Mouse (Mus musculus): ENCODE results near the gene S100a3. TPM values are rescaled to one million over a fixed set of nuclear protein-coding genes. Genes with fewer than 3 reads are reported as not detected.
A peak's percentile ranks its signal among the peaks of the same experiment; 100 is the strongest.

S100a3 gene
- polyA plus RNA-seq, 1 experiment, result not detected

- H3K4me3 ChIP-seq (ENCODE audit: control insufficient read depth, low read depth, low read length), result no peak overlapping the region
- TF ChIP-seq POLR2A (IDR thresholded peaks at IDR 0.05; ENCODE audit: control insufficient read depth, low read depth, low read length) (no peak), CTCF (IDR thresholded peaks at IDR 0.05; ENCODE audit: control insufficient read depth, insufficient read depth, insufficient replicate concordance, low read depth, low read length) (no peak)
- peaks cover 2% of the 10 kb centered on the region; the same call in 1 of the 2 replicates for H3K4me1 ChIP-seq (ENCODE audit: control insufficient read depth, insufficient read depth, low read length)
- H3K27me3 ChIP-seq (ENCODE audit: control insufficient read depth, insufficient read depth, low read length), result no peaks in the 10 kb centered on the region
- H3K27ac ChIP-seq (ENCODE audit: control insufficient read depth, insufficient read depth, low read depth, low read length), result no peak overlapping the region
- H3K36me3 ChIP-seq (ENCODE audit: control insufficient read depth, insufficient read depth, low read length), result no peaks in the 10 kb centered on the region
Measured at GRCm38 (mm10) chr3:90625496-90625895, 65.1 kb downstream of the S100a3 start.

DNA sequence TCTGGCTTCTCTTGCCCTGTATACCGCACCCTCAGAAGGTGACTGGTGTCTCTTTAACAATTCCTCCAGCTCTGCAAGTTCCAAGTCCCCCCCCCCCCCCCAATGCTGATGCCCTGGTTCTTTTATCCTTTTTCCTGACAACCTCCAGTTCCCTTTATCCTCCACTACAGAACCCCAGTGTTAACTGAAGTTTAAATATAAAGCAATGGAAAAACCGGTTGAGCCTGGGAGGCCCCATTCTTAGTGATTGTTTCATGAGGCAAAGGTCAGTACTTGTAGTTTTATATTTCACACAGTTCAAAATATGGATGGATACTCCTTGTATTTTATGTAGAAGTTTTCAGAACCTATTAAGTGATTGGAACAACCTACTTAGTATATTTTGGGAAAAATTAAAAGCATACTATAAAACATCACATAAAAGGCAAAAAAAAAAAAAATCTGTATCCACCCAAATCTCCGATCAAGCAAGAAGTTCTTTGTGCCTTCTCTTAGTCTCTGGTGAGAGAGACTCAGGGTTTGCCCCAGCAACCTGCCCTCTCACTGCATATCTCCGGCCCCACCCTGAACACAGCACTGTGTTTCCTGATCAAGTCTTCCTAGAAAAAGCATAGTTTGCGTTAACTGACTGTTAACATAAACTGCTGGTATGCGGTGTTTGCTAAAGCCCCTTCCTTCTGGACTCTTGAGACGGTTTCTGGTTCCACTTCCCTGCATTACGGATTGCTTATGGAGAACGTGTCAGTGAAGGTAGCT, 66.1 kb downstream of the S100a3 start:
- TF ChIP-seq CTCF (IDR thresholded peaks at IDR 0.05; ENCODE audit: control insufficient read depth, insufficient read depth, insufficient replicate concordance, low read depth, low read length) (no peak), POLR2A (IDR thresholded peaks at IDR 0.05; ENCODE audit: control insufficient read depth, low read depth, low read length) (no peak)
- H3K36me3 ChIP-seq (ENCODE audit: control insufficient read depth, insufficient read depth, low read length), result no peaks in the 10 kb centered on the region
- no peak overlapping the region for H3K4me3 ChIP-seq (ENCODE audit: control insufficient read depth, low read depth, low read length)
- no peak overlapping the region for H3K27ac ChIP-seq (ENCODE audit: control insufficient read depth, insufficient read depth, low read depth, low read length)
- no peaks in the 10 kb centered on the region for H3K27me3 ChIP-seq (ENCODE audit: control insufficient read depth, insufficient read depth, low read length)
- H3K4me1 ChIP-seq (ENCODE audit: control insufficient read depth, insufficient read depth, low read length), result peaks cover 2% of the 10 kb centered on the region; the same call in 1 of the 2 replicates

DNA sequence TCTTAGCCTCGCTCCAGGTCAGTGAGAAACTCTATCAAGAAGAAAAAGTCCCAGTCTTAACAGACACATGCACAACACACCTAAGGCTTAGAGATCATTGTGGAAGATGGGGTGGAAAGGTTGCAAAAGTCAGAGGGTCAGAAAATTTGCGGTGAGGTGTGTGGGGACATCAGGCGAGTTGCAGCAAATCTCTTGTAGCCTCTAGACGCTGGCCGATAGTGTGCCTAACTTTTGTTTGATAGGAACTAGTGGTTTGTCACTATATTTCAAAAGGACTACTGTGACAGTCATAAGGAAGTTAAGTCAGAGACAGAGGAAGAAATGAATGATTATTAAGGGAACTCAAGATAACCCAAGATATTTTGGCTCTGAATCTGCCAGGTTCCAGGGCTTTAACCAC, 67.0 kb downstream of the S100a3 start:
- Histone ChIP-seq H3K4me1 (ENCODE audit: control insufficient read depth, insufficient read depth, low read length) (peaks cover 2% of the 10 kb centered on the region; the same call in 1 of the 2 replicates), H3K36me3 (ENCODE audit: control insufficient read depth, insufficient read depth, low read length) (no peaks in the 10 kb centered on the region), H3K4me3 (ENCODE audit: control insufficient read depth, low read depth, low read length) (no peak overlapping the region), H3K27me3 (ENCODE audit: control insufficient read depth, insufficient read depth, low read length) (no peaks in the 10 kb centered on the region), H3K27ac (ENCODE audit: control insufficient read depth, insufficient read depth, low read depth, low read length) (no peak overlapping the region)
- TF ChIP-seq POLR2A (IDR thresholded peaks at IDR 0.05; ENCODE audit: control insufficient read depth, low read depth, low read length), result no peak
- no peak for TF ChIP-seq CTCF (IDR thresholded peaks at IDR 0.05; ENCODE audit: control insufficient read depth, insufficient read depth, insufficient replicate concordance, low read depth, low read length)

DNA sequence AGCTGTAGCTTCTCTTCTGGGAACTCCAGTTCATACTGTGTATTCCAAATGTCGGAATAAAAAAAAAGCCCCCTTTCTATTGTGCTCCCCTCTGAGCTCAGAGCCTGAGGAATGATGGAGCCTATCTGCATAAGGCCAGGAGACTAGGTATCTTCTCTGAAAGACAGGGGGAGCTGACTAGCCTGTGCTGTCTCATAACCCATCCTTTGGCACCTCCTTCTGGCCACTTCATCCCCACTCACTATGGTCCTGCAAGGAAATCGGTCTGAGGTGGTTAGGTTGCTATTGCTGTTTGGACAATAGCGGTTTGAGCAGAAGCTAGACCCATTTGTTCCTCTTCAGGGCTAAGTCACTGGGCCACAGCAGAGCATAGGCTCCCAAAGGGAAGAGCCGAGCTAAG, 67.4 kb downstream of the S100a3 start:
- H3K4me3 ChIP-seq (ENCODE audit: control insufficient read depth, low read depth, low read length), result no peak overlapping the region
- no peaks in the 10 kb centered on the region for H3K27me3 ChIP-seq (ENCODE audit: control insufficient read depth, insufficient read depth, low read length)
- no peaks in the 10 kb centered on the region for H3K36me3 ChIP-seq (ENCODE audit: control insufficient read depth, insufficient read depth, low read length)
- TF ChIP-seq POLR2A (IDR thresholded peaks at IDR 0.05; ENCODE audit: control insufficient read depth, low read depth, low read length), result no peak
- peak; percentile 37; the same call in 1 of the 2 replicates for TF ChIP-seq CTCF (IDR thresholded peaks at IDR 0.05; ENCODE audit: control insufficient read depth, insufficient read depth, insufficient replicate concordance, low read depth, low read length)
- no peak overlapping the region for H3K27ac ChIP-seq (ENCODE audit: control insufficient read depth, insufficient read depth, low read depth, low read length)
- H3K4me1 ChIP-seq (ENCODE audit: control insufficient read depth, insufficient read depth, low read length), result peaks cover 2% of the 10 kb centered on the region; the same call in 1 of the 2 replicates

DNA sequence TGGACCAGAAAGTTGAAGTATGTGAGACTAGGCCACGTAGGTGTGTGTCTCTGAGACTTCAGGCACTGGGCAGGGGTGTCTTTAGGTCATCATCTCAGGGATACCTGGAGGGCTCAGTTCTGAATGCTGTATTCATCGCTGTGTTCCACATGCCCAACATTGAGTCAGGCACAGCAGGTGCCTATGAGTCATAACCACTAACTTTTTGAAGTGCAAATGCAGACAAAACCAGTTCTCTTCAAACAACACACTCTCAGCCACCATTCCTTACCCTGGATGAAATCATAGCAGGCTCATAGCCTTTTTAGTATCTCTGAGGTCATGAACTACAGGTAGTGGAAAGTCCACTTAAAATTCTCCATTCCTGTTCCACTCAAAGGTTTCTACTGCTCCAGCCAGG, 68.9 kb downstream of the S100a3 start:
- TF ChIP-seq POLR2A (IDR thresholded peaks at IDR 0.05; ENCODE audit: control insufficient read depth, low read depth, low read length) (no peak), CTCF (IDR thresholded peaks at IDR 0.05; ENCODE audit: control insufficient read depth, insufficient read depth, insufficient replicate concordance, low read depth, low read length) (no peak)
- no peaks in the 10 kb centered on the region for H3K4me1 ChIP-seq (ENCODE audit: control insufficient read depth, insufficient read depth, low read length)
- no peaks in the 10 kb centered on the region for H3K27me3 ChIP-seq (ENCODE audit: control insufficient read depth, insufficient read depth, low read length)
- H3K27ac ChIP-seq (ENCODE audit: control insufficient read depth, insufficient read depth, low read depth, low read length), result no peak overlapping the region
- no peaks in the 10 kb centered on the region for H3K36me3 ChIP-seq (ENCODE audit: control insufficient read depth, insufficient read depth, low read length)
- no peak overlapping the region for H3K4me3 ChIP-seq (ENCODE audit: control insufficient read depth, low read depth, low read length)

- Histone ChIP-seq H3K36me3 (ENCODE audit: control insufficient read depth, insufficient read depth, low read length) (no peaks in the 10 kb centered on the region), H3K27ac (ENCODE audit: control insufficient read depth, insufficient read depth, low read depth, low read length) (no peak overlapping the region), H3K4me1 (ENCODE audit: control insufficient read depth, insufficient read depth, low read length) (no peaks in the 10 kb centered on the region), H3K27me3 (ENCODE audit: control insufficient read depth, insufficient read depth, low read length) (no peaks in the 10 kb centered on the region), H3K4me3 (ENCODE audit: control insufficient read depth, low read depth, low read length) (no peak overlapping the region)
- TF ChIP-seq POLR2A (IDR thresholded peaks at IDR 0.05; ENCODE audit: control insufficient read depth, low read depth, low read length), result no peak
Measured at GRCm38 (mm10) chr3:90631984-90632383, 71.6 kb downstream of the S100a3 start.

DNA sequence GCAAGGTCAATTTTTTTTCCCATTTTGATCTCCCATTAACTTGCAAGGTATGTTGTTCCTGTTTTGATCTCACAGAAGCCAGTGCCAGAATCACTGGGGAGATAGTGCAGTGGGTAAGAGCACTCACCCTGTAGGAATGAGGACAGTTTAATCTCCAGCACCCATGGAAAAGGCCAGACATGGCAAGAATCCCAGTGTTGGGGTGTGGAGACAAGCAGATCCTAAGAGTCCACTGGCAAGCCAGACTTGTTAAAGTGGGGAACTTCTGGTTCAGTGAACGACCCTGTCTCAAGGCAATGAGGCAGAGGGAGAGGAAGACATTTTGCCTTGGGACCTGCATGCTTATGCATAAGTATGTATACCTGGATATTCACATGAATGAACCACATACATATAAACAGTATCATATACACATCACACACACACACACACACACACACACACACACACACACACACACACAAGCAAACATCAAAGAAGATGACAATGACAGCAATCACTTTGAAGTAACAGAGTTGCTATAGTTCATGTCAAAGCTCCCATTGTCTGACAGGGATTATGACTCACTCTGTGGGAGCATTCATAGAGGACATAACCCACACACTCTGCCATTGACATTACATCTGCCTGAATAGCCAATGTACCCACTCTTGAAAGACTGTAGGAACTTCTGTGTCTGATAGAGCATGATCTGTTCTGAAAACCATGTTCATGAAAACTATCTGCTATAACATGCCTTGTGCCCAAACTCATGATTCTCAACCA, 78.3 kb downstream of the S100a3 start:
- Histone ChIP-seq H3K4me3 (ENCODE audit: control insufficient read depth, low read depth, low read length) (no peak overlapping the region), H3K27ac (ENCODE audit: control insufficient read depth, insufficient read depth, low read depth, low read length) (no peak overlapping the region), H3K4me1 (ENCODE audit: control insufficient read depth, insufficient read depth, low read length) (no peaks in the 10 kb centered on the region), H3K27me3 (ENCODE audit: control insufficient read depth, insufficient read depth, low read length) (no peaks in the 10 kb centered on the region), H3K36me3 (ENCODE audit: control insufficient read depth, insufficient read depth, low read length) (no peaks in the 10 kb centered on the region)
- no peak for TF ChIP-seq POLR2A (IDR thresholded peaks at IDR 0.05; ENCODE audit: control insufficient read depth, low read depth, low read length)
- no peak for TF ChIP-seq CTCF (IDR thresholded peaks at IDR 0.05; ENCODE audit: control insufficient read depth, insufficient read depth, insufficient replicate concordance, low read depth, low read length)
